8 mouse cellular contexts compared by ENCODE assay signal in the genomic region with DNA sequence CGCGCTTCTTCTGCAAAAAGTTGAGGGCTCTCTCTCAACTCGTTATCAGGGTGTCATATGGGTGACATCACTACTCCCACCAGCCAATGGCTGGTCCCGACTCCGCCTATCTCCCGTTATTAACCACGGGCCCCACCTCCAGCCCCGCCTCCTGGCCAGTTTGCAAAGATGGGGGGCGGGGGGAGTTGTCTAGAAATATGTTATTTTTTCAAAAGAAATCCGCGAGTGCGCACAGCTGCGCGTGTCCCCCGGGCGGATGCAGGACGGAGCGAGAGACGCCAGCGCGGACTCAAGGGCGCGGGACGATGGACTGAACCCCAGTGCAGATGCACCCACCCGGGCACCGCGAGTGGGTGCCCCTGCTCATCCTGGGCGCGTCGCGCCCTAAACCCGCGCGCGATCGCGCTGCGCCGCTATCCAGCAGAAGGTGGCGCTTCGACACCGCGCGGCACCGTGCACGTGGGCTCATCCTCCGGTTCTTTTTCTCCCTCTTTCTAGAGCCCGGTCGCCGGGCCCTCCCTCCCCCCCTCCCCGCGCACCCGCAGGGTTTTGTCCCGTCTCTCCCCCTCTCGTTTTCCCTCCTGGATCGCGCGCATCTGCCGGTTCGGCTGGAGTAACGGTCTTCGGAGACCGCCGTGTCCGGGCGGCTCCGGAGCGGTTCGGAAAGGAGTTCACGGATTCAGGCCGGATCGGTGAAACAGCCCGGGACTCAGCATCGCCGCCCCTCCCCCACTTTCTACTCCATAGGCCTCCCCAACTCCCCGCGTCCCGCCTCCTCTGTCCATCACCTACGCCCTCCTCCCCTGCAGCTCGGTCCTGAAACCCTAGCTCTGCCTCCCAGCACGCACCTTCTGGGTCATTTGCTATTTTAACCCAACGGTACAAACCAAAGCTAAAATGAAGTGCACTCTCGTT. TPM values are rescaled to one million over a fixed set of nuclear protein-coding genes. Genes with fewer than 3 reads are reported as not detected.
DNase-seq lines count a peak whose midpoint lies in the region; ATAC-seq and TF ChIP-seq lines count a peak whose summit lies in the region.

No protein-coding gene starts in this region.

- peak overlapping the region; percentile 100 for H3K27ac ChIP-seq in forebrain, embryonic 15.5 days (replicated peaks)
- H3K27ac ChIP-seq in liver, embryonic 14.5 days, result no peak overlapping the region
- peak overlapping the region; percentile 95 for H3K27ac ChIP-seq in neural tube, embryonic 14.5 days (ENCODE audit: low read depth, low read length)

- WGBS in forebrain, embryonic 15.5 days, result under 1% methylated on average over 82 of the region's 83 CpGs
- WGBS in liver, embryonic 14.5 days (ENCODE audit: insufficient replicate concordance), result 2% methylated on average over 67 of the region's 83 CpGs
- 0% methylated on average over 66 of the region's 83 CpGs for WGBS in neural tube, embryonic 14.5 days

- peak overlapping the region; percentile 57 for H3K4me2 ChIP-seq in forebrain, embryonic 15.5 days (replicated peaks)
- H3K4me2 ChIP-seq in liver, embryonic 14.5 days (ENCODE audit: low read depth), result peak overlapping the region; percentile 54
- peak overlapping the region; percentile 58 for H3K4me2 ChIP-seq in neural tube, embryonic 14.5 days (ENCODE audit: low read depth, low read length)

- H3K9me3 ChIP-seq in forebrain, embryonic 15.5 days, result no peaks in the 10 kb centered on the region
- H3K9me3 ChIP-seq in liver, embryonic 14.5 days (ENCODE audit: control insufficient read depth, low read length), result no peaks in the 10 kb centered on the region
- H3K9me3 ChIP-seq in neural tube, embryonic 14.5 days (ENCODE audit: control insufficient read depth, low read length), result no peaks in the 10 kb centered on the region

- H3K9ac ChIP-seq in forebrain, embryonic 15.5 days (replicated peaks), result peak overlapping the region; percentile 100
- H3K9ac ChIP-seq in liver, embryonic 14.5 days (replicated peaks), result no peak overlapping the region
- peak overlapping the region; percentile 97 for H3K9ac ChIP-seq in neural tube, embryonic 14.5 days (replicated peaks; ENCODE audit: low read depth, low read length)

- no peaks in the 10 kb centered on the region for H3K27me3 ChIP-seq in forebrain, embryonic 15.5 days
- H3K27me3 ChIP-seq in liver, embryonic 14.5 days (ENCODE audit: control insufficient read depth, insufficient read depth, low read length), result peaks cover 60% of the 10 kb centered on the region
- H3K27me3 ChIP-seq in neural tube, embryonic 14.5 days (ENCODE audit: control insufficient read depth, insufficient read depth, low read length), result no peaks in the 10 kb centered on the region

- DNase-seq in urinary bladder, adult 18-20 months (ENCODE audit: low spot score in 2 of 2), result peak; percentile 20 to 25
- DNase-seq in urinary bladder, postnatal 10 days (ENCODE audit: low spot score), result no peak
- peak; percentile 48 for DNase-seq in heart, postnatal 25 days (ENCODE audit: low spot score)
- peak; percentile 91 to 95 for DNase-seq in layer of hippocampus, adult 18-20 months (ENCODE audit: low spot score in 2 of 2)
- DNase-seq in liver, embryonic 14.5 days (ENCODE audit: low read depth in 3 of 3, low spot score in 3 of 3), result peak in 2 of 3 experiments; percentile 6 to 7
- DNase-seq in urinary bladder, postnatal 36 days (ENCODE audit: low spot score in 2 of 2), result peak; percentile 10 to 48

- H3K36me3 ChIP-seq in forebrain, embryonic 15.5 days, result no peaks in the 10 kb centered on the region
- no peaks in the 10 kb centered on the region for H3K36me3 ChIP-seq in liver, embryonic 14.5 days (replicated peaks; ENCODE audit: control insufficient read depth, insufficient read depth, low read depth)
- no peaks in the 10 kb centered on the region for H3K36me3 ChIP-seq in neural tube, embryonic 14.5 days (ENCODE audit: control insufficient read depth, insufficient read depth, low read length)

- H3K4me1 ChIP-seq in forebrain, embryonic 15.5 days, result peaks cover 19% of the 10 kb centered on the region
- H3K4me1 ChIP-seq in liver, embryonic 14.5 days (replicated peaks; ENCODE audit: control insufficient read depth in 2 of 2, insufficient read depth in 2 of 2, low read length in 1 of 2), result no peaks in the 10 kb centered on the region
- H3K4me1 ChIP-seq in neural tube, embryonic 14.5 days (ENCODE audit: control insufficient read depth, insufficient read depth, low read length), result no peaks in the 10 kb centered on the region

- intact Hi-C loops in heart, postnatal 25 days (cut with DNase I), result loop anchor here (5.0 to 10.0 kb wide), 2 partner anchors 232 to 1089 kb away; no protein-coding TSS in a partner anchor

- H3K4me3 ChIP-seq in forebrain, embryonic 15.5 days, result peak overlapping the region; percentile 96
- H3K4me3 ChIP-seq in liver, embryonic 14.5 days (ENCODE audit: insufficient read depth in 1 of 2, low read depth in 2 of 2, low read length in 2 of 2), result peak overlapping the region; percentile 31 to 37
- peak overlapping the region; percentile 75 for H3K4me3 ChIP-seq in neural tube, embryonic 14.5 days (ENCODE audit: low read depth, low read length)

- no peak for TF ChIP-seq EP300 in liver, embryonic 14.5 days (IDR thresholded peaks at IDR 0.05; ENCODE audit: low read depth)

- peak; percentile 25; the same call in 1 of the 2 replicates for TF ChIP-seq CTCF in liver, embryonic 14.5 days (IDR thresholded peaks at IDR 0.05; ENCODE audit: low read depth)

- peak; percentile 94 for ATAC-seq in forebrain, embryonic 15.5 days (replicated peaks)
- ATAC-seq in liver, embryonic 14.5 days (ENCODE audit: insufficient read depth), result no peak; the same call in 1 of the 2 replicates
- ATAC-seq in neural tube, embryonic 14.5 days (ENCODE audit: low read depth), result peak; percentile 93

RNA-seq across cellular contexts. Expression of a gene that starts 0.6 kb away (rescaled TPM):
- 1,052 and 1,056 TPM in 2 replicates for polyA plus RNA-seq in forebrain, embryonic 15.5 days (2015; fragmentation: Nextera tagmentation; extraction: Ambion mirVana)
- total RNA-seq in heart, postnatal 25 days (2021), result under 1 TPM; 0.20 to 0.21 TPM
- 10 to 100 TPM; 12.6 to 16.3 TPM for total RNA-seq in layer of hippocampus, adult 18-20 months (2021)
- 0.37 and 0.58 TPM in 2 replicates for polyA plus RNA-seq in liver, embryonic 14.5 days (2012; rRNA removed)
- 0.80 and 0.86 TPM in 2 replicates for polyA plus RNA-seq in liver, embryonic 14.5 days (2014; fragmentation: Nextera tagmentation; extraction: Ambion mirVana)
- polyA plus RNA-seq in neural tube, embryonic 14.5 days (2014; fragmentation: Nextera tagmentation; extraction: Ambion mirVana), result 323 and 410 TPM in 2 replicates

Comparison
In these comparisons a context has a peak if more than half of its experiments do, and no peak if none do; other contexts are left out.
1. H3K4me3 ChIP-seq: peak in every context shown above with its lines; median percentile 96 in forebrain, embryonic 15.5 days; 75 in neural tube, embryonic 14.5 days; 34 in liver, embryonic 14.5 days.
2. RNA of a gene that starts 0.6 kb away (polyA plus RNA-seq): 1,052 to 1,056 TPM in forebrain, embryonic 15.5 days and 323 to 410 TPM in neural tube, embryonic 14.5 days; 0.37 to 0.86 TPM in liver, embryonic 14.5 days; every median in the first group is over 100 times any median in the second.
3. Peak in every context shown above with its lines, with median percentiles within 50 percentile points of each other: H3K4me2 ChIP-seq.